ENCODE assay signal across 9 mouse cellular contexts in genomic region chr4:59035786-59036350, GRCm38 (mm10). TPM values are rescaled to one million over a fixed set of nuclear protein-coding genes. Genes with fewer than 3 reads are reported as not detected.
A peak's percentile ranks its signal among the peaks of the same experiment; 100 is the strongest.
DNase-seq lines count a peak whose midpoint lies in the region; ATAC-seq lines count a peak whose summit lies in the region.
"Had no signal": no experiment of that assay in that cellular context is flagged by ENCODE, and none has a peak within 500 bp of the region (broad histone marks: within the 10 kb centered on the region; RNA-seq: fewer than 3 reads in every experiment).

No protein-coding gene starts in this region.

- H3K4me1 ChIP-seq in heart, embryonic 11.5 days (ENCODE audit: control insufficient read depth, insufficient read depth, low read length) = no peaks in the 10 kb centered on the region
- H3K4me1 ChIP-seq in hindbrain, embryonic 11.5 days (replicated peaks; ENCODE audit: control insufficient read depth, insufficient read depth, low read length) = no peaks in the 10 kb centered on the region; the same call in 1 of the 2 replicates
- peaks cover 7% of the 10 kb centered on the region for H3K4me1 ChIP-seq in midbrain, embryonic 12.5 days

- 65% methylated on average over 18 of the region's 18 CpGs for WGBS in heart, embryonic 11.5 days (ENCODE audit: insufficient replicate concordance)
- 61% methylated on average over 18 of the region's 18 CpGs for WGBS in hindbrain, embryonic 11.5 days
- 62% methylated on average over 18 of the region's 18 CpGs for WGBS in midbrain, embryonic 12.5 days

- no peaks in the 10 kb centered on the region for H3K36me3 ChIP-seq in heart, embryonic 11.5 days (ENCODE audit: control insufficient read depth, insufficient read depth, low read length)
- no peaks in the 10 kb centered on the region for H3K36me3 ChIP-seq in hindbrain, embryonic 11.5 days (ENCODE audit: control insufficient read depth, insufficient read depth, low read length)
- H3K36me3 ChIP-seq in midbrain, embryonic 12.5 days = peaks cover 3% of the 10 kb centered on the region; the same call in 1 of the 2 replicates

- no peaks in the 10 kb centered on the region for H3K27me3 ChIP-seq in heart, embryonic 11.5 days (ENCODE audit: control insufficient read depth, insufficient read depth, low read length)
- H3K27me3 ChIP-seq in hindbrain, embryonic 11.5 days (ENCODE audit: control insufficient read depth, insufficient read depth, low read length) = no peaks in the 10 kb centered on the region
- H3K27me3 ChIP-seq in midbrain, embryonic 12.5 days = no peaks in the 10 kb centered on the region

- ATAC-seq in heart, embryonic 11.5 days (replicated peaks; ENCODE audit: insufficient number of reproducible peaks, low FRiP score, low TSS enrichment) = no peak
- peak; percentile 43; the same call in 1 of the 2 replicates for ATAC-seq in hindbrain, embryonic 11.5 days (ENCODE audit: low FRiP score)
- ATAC-seq in midbrain, embryonic 12.5 days (ENCODE audit: low FRiP score, low read depth) = peak; percentile 28; the same call in 1 of the 2 replicates

- H3K9ac ChIP-seq in heart, embryonic 11.5 days (ENCODE audit: low read depth, low read length) = peak overlapping the region; percentile 84; the same call in 1 of the 2 replicates
- H3K9ac ChIP-seq in hindbrain, embryonic 11.5 days (ENCODE audit: low read depth, low read length) = peak overlapping the region; percentile 86; the same call in 1 of the 2 replicates
- peak overlapping the region; percentile 85 for H3K9ac ChIP-seq in midbrain, embryonic 12.5 days (replicated peaks)

- DNase-seq in heart, postnatal 25 days (ENCODE audit: low spot score) = no peak
- DNase-seq in thymus, postnatal 25 days = peak; percentile 17
- DNase-seq in thymus, postnatal 10 days (ENCODE audit: low spot score in 2 of 2) = no peak
- peak; percentile 13 for DNase-seq in hindbrain, embryonic 11.5 days (ENCODE audit: low spot score)
- no peak for DNase-seq in gastrocnemius, postnatal 14 days
- DNase-seq in ovary, postnatal 14 days (ENCODE audit: low spot score) = no peak

- peak overlapping the region; percentile 80 for H3K4me2 ChIP-seq in heart, embryonic 11.5 days
- peak overlapping the region; percentile 78 for H3K4me2 ChIP-seq in hindbrain, embryonic 11.5 days (replicated peaks; ENCODE audit: low read depth, low read length)
- H3K4me2 ChIP-seq in midbrain, embryonic 12.5 days (replicated peaks) = peak overlapping the region; percentile 70

- intact Hi-C loops in heart, postnatal 25 days (cut with DNase I) = loop anchor here (1.0 to 2.0 kb wide), 2 partner anchors 31 to 52 kb away; no protein-coding TSS in a partner anchor
- intact Hi-C loops in gastrocnemius, postnatal 14 days (cut with DNase I; ENCODE audit: low total_unique reads) = loop anchor here (5.0 kb wide), 1 partner anchor 54 kb away; no protein-coding TSS in a partner anchor

- no peaks in the 10 kb centered on the region for H3K9me3 ChIP-seq in heart, embryonic 11.5 days (replicated peaks; ENCODE audit: control insufficient read depth, low read length)
- no peaks in the 10 kb centered on the region for H3K9me3 ChIP-seq in hindbrain, embryonic 11.5 days (ENCODE audit: control insufficient read depth, low read length)
- no peaks in the 10 kb centered on the region for H3K9me3 ChIP-seq in midbrain, embryonic 12.5 days

- H3K4me3 ChIP-seq in heart, embryonic 11.5 days (ENCODE audit: low read depth, low read length) = peak overlapping the region; percentile 85
- peak overlapping the region; percentile 75 for H3K4me3 ChIP-seq in hindbrain, embryonic 11.5 days (ENCODE audit: low read depth, low read length)
- peak overlapping the region; percentile 75 for H3K4me3 ChIP-seq in midbrain, embryonic 12.5 days

- no peak overlapping the region for H3K27ac ChIP-seq in heart, embryonic 11.5 days (ENCODE audit: low read depth, low read length)
- H3K27ac ChIP-seq in hindbrain, embryonic 11.5 days (ENCODE audit: low read depth, low read length) = peak overlapping the region; percentile 81; the same call in 1 of the 2 replicates
- H3K27ac ChIP-seq in midbrain, embryonic 12.5 days (replicated peaks) = peak overlapping the region; percentile 90

RNA-seq across cellular contexts. Expression of gene Gng10, which starts 1.0 kb away (rescaled TPM):
- 54.1 and 59.8 TPM in 2 replicates for polyA plus RNA-seq in heart, embryonic 11.5 days (2014; fragmentation: Nextera tagmentation; extraction: Ambion mirVana)
- 10 to 100 TPM; 15.8 to 18.7 TPM for total RNA-seq in heart, postnatal 25 days (2021)
- polyA plus RNA-seq in hindbrain, embryonic 11.5 days (2014; fragmentation: Nextera tagmentation; extraction: Ambion mirVana) = 99.2 and 104 TPM in 2 replicates
- polyA plus RNA-seq in midbrain, embryonic 12.5 days (2016; fragmentation: Nextera tagmentation; extraction: Ambion mirVana) = 75.8 and 88.8 TPM in 2 replicates
- total RNA-seq in gastrocnemius, postnatal 14 days (2021) = 10 to 100 TPM; 12.3 to 20.1 TPM

RNA-seq across cellular contexts. Expression of gene Gm20503, which starts 32.9 kb away (rescaled TPM):
- polyA plus RNA-seq in heart, embryonic 11.5 days (2014; fragmentation: Nextera tagmentation; extraction: Ambion mirVana) = 7.2 and 9.2 TPM in 2 replicates
- 1 to 10 TPM; 4.8 to 7.4 TPM for total RNA-seq in heart, postnatal 25 days (2021)
- 6.9 and 8.2 TPM in 2 replicates for polyA plus RNA-seq in hindbrain, embryonic 11.5 days (2014; fragmentation: Nextera tagmentation; extraction: Ambion mirVana)
- polyA plus RNA-seq in midbrain, embryonic 12.5 days (2016; fragmentation: Nextera tagmentation; extraction: Ambion mirVana) = 8.4 and 10.3 TPM in 2 replicates
- total RNA-seq in gastrocnemius, postnatal 14 days (2021) = 1 to 10 TPM in 1 of 2 experiments, not detected in 1; 2.2 TPM
- total RNA-seq: liver, adult 2 months had no signal
- polyA plus RNA-seq: liver, adult 2 months had no signal

RNA-seq across cellular contexts. Expression of gene Dnajc25, which starts 41.0 kb away (rescaled TPM):
- 5.9 and 10.6 TPM in 2 replicates for polyA plus RNA-seq in heart, embryonic 11.5 days (2014; fragmentation: Nextera tagmentation; extraction: Ambion mirVana)
- 10 to 100 TPM; 17.6 to 18.2 TPM for total RNA-seq in heart, postnatal 25 days (2021)
- polyA plus RNA-seq in hindbrain, embryonic 11.5 days (2014; fragmentation: Nextera tagmentation; extraction: Ambion mirVana) = 5.4 and 6.5 TPM in 2 replicates
- 6.5 and 10.1 TPM in 2 replicates for polyA plus RNA-seq in midbrain, embryonic 12.5 days (2016; fragmentation: Nextera tagmentation; extraction: Ambion mirVana)
- total RNA-seq in gastrocnemius, postnatal 14 days (2021) = 10 to 100 TPM; 10.5 to 12.1 TPM

RNA-seq across cellular contexts. Expression of gene Ptgr1, which starts 48.9 kb away (rescaled TPM):
- 11.3 and 12.6 TPM in 2 replicates for polyA plus RNA-seq in heart, embryonic 11.5 days (2014; fragmentation: Nextera tagmentation; extraction: Ambion mirVana)
- total RNA-seq in heart, postnatal 25 days (2021) = 1 to 10 TPM; 4.2 to 4.7 TPM
- polyA plus RNA-seq in hindbrain, embryonic 11.5 days (2014; fragmentation: Nextera tagmentation; extraction: Ambion mirVana) = 17.4 and 19.5 TPM in 2 replicates
- 11.4 and 12.0 TPM in 2 replicates for polyA plus RNA-seq in midbrain, embryonic 12.5 days (2016; fragmentation: Nextera tagmentation; extraction: Ambion mirVana)
- 1 to 10 TPM; 3.4 to 3.7 TPM for total RNA-seq in gastrocnemius, postnatal 14 days (2021)

Comparison
In these comparisons a context has a peak if more than half of its experiments do, and no peak if none do; other contexts are left out.
1. DNase-seq: peak in thymus, postnatal 25 days (single experiment) and hindbrain, embryonic 11.5 days (single experiment); none in heart, postnatal 25 days (single experiment), thymus, postnatal 10 days (0 of 2), gastrocnemius, postnatal 14 days (single experiment) and ovary, postnatal 14 days (single experiment).
2. Peak in every context shown above with its lines, with median percentiles within 50 percentile points of each other: H3K4me2 ChIP-seq, H3K4me3 ChIP-seq and H3K9ac ChIP-seq.